Mouse (Mus musculus): ENCODE data around the gene Lmntd1.

DNA sequence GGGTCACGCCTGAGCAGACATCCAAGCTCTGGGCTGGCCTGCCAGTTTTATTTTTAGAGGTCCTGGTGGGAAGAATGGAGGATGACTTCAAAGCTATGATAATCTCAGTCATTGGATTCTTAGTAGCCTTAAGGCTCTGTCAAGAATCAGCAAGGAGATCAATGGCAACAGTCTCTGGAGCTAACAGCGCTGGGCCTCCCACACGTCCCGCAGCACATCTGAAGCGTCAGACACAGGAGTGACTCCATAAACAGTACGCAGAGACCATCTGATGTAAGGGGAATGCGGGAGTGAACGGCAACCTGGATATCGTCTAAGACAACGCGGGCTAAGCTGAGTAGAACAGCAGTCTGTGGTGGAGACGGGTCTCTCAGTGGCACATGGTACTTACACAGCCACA lies 69.8 kb downstream of the Lmntd1 start:
- no peak for TF ChIP-seq CTCF (IDR thresholded peaks at IDR 0.05; ENCODE audit: low read depth, low read length)
- TF ChIP-seq POLR2A (IDR thresholded peaks at IDR 0.05; ENCODE audit: insufficient read depth, low read length) = no peak

Measured in ES-Bruce4 (cell line).